Mouse (Mus musculus): ENCODE measurements around the gene Mbnl2.

Mbnl2 gene

DNA sequence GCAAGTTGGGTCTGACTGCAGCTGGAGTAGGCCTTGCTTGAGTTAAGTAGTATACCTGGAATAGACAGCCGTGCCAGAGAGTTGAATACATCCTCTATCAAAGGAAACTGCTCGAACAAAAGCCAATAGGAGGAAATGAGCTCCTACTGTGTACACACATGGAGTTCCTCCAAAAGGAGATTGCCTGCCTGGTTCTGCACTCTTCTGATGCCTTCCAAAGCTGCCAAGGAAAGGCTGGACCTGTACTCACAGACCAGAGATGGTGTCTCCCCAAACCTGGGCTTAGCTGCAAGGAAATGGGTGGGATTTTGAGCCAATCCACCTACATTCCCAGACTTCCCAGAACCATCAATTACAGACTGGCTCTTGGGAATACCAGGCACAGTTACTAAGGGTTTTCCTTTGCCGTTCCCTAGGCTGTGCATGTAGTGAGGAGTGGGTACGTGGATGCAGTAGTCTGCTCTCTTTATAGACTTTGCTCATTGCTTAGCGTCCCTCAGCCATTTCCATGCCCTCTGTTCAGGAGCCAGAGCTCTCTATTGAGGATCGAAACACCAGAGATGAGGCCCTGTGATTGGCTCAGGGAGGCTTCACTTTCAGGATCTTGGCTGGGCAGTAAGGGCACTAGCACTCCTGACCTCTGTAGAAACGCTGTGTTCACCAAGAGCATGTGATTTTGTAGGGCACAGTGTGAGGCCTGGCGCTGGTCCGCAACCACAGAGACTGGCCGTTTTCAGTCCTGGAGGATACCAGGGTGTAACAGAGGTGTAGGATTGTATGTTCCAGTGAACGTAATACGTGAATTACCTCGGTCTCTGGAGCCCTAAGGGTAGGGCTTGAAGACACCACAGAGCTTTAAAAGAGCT, 20.1 kb downstream of the Mbnl2 start:
- intact Hi-C loops (cut with DNase I): no loop called here

DNA sequence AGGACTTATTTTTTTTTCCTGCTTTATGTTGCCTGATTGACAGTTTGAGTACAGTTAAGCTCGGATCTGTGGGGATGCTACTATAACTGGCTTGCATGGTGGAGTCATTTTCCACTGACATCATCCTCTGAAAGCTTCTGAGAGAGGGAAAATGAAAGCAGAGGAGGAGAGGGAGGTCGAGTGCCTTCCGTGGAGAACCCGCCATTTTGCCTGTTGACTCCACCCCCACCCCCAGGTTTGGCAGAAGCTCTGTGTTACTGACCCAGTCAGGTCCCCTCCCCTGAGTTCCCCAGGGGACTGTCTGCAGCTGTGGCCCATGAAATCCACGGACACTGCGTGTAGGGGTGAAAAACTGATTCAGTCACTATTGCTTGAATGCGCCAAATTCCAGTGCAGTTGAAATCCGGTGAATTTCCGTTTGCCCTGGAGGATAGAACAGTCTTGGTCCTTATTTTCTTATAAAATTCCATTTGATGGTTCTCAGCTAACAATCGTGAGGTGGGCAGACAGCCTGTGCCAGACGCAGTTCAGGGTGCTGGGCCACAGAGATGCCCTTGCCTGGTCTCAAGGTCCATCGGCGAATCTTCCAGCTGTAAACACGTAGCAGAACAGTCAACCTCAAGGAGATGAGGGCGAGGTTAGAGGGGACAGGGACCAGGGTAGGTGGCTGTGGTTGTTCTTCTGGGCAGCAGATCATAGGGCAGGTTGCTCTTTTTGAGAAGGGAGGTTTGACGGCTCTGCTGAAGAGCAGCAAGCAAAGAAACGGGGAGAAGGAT, 20.9 kb downstream of the Mbnl2 start:
- intact Hi-C loops (cut with DNase I): no loop called here

DNA sequence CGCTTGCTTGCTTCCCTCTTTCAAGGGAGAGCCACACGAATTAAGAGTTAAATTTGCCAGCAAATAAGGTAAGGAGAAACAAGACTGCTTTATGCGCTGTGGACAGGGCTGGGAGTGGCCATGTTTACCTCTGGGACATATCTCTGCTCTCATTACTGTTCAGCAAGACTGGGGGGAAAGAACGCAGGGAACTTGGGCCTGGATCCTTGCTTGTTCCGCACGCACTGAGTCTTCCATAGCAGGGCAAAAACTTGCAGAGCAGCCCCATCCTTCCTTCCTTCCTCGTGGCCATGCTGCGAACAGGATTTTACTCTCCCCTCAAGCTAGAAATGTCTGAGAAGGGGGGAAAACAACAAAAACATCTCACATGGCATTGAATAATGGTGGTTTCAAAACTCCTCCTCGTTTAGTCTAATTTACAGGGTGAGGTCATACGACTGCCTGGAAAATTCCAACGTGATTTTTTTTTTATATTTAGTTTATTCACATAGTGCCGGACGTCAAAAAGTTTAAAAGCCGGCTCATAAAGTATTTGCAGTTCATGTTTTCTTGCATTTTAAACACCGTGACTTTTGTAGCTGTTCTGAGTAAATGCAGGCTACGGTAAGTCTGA, 21.8 kb downstream of the Mbnl2 start:
- intact Hi-C loops (cut with DNase I): no loop called here

DNA sequence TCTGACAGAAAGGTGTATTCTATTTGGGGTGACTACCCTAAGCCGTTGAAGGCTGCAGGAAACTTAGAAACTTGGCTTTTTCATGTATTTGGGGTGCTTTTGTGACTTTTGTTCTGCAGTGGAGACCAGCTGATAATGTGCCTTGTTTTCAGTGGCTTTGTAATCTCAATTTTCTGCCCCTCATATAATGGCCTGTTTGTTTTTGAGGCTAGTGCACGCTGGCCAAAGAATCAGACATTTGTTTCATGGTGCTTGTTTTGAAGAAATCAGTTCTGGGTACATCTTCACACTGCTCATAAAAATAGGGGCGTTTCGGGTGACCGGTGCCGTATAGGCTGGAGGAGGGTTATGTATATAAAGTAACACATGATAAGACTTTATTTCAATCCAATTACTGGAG, 22.4 kb downstream of the Mbnl2 start:
- intact Hi-C loops (cut with DNase I): no loop called here

DNA sequence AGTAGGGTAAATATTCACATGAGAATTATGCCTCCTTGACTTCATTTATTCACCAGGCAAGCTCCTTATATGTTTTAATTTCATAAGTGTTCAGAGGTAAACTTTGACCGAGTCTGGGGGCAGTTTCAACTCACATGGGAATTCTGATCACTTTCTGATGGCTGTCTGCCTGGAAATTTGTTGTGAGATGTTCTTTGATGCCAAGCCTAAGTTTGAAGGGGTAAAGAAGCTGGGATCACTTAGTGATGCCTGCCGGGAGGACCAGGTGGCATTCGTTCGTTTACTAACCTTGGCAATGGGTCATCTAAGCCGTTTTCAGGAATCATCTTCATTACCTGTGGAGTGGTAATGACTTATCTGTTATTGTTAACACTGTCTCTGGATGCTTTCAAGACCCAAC, 23.0 kb downstream of the Mbnl2 start:
- intact Hi-C loops (cut with DNase I): no loop called here

DNA sequence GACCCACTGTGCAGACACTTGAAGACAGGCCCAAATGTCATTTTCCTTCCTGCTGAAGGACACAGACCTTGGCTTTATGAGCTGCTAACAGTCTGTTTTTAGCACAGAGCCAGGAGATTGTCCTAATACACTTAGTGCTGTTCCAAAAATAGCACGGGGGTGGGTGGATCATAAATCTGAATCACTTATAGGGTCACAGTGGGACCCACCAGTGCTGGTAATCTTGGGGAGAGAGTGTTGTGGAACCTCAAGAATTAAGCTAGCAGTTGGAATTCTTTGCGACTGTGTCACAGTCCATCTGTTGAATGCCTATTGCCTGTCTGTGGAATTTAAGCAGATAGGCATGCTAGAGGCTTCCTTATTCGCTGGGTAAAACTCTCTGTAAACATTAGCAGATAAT, 24.2 kb downstream of the Mbnl2 start:
- intact Hi-C loops (cut with DNase I): no loop called here

DNA sequence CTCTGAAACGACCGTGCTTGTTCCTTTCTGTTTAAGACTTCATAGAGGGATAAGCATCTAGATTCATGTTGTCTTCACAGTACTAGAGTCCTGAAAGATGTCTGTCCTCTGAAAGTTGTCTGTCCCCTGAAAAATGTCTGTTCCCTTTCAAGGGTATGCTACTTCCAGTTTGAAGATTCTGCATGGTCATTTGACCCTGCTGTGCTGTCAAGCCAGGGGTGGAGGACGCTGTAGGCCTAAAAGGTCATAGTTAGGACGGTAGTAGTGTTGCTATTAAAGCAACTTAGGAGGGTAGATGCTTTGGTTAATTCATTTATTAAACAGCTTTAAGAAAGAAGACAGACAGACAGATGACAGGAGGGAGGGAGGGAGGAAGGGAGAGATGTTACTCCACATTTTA, 24.7 kb downstream of the Mbnl2 start:
- intact Hi-C loops (cut with DNase I): no loop called here

DNA sequence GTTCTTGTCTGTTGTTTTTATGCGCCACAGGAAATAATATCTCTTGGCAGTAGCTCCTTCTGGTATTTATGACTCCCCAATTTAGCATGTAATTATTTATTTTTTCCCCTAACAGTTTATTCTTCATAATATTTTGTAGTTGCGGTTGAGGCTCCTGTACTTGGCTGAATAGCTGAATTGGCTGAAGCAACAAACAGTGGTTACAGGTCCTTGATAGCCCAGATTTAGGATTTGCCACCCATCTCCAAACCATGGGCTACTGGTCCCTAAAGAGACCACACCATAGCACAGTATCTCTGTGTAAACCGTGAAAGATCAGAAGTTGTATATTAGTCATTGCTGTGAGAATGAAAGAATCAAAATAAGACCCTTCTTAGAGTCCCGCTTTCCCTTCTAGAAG, 25.3 kb downstream of the Mbnl2 start:
- intact Hi-C loops (cut with DNase I): no loop called here

DNA sequence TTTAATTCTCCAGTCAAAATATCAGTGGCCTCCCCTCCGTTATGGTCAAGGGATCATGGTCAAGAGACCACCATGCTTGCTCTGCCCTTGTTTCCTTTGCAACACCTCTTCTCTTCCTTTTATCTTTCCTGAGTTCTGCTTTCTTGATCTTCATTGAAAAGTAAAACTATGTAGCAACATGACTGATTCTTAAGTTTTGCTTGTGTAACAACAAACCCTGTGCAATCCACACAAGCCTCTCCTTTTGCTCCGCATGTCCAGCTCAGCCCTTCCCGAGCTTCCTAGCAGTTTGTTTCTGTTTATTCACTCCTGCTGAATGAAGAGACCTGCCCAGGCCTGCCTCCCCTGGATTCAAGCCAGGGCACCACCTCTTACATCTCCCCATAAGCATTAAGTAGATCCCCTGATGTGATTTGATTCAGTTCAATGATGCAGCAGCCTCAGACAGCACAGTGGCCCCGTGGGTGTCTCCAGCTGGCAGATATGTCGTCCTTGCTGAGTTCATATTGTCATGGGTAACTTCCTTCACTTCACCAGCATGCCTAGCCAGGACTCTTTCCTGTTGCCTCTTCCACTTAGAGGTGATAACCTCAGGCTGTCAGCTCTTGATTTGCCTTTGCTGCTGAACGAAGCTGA, 27.6 kb downstream of the Mbnl2 start:
- intact Hi-C loops (cut with DNase I): no loop called here

DNA sequence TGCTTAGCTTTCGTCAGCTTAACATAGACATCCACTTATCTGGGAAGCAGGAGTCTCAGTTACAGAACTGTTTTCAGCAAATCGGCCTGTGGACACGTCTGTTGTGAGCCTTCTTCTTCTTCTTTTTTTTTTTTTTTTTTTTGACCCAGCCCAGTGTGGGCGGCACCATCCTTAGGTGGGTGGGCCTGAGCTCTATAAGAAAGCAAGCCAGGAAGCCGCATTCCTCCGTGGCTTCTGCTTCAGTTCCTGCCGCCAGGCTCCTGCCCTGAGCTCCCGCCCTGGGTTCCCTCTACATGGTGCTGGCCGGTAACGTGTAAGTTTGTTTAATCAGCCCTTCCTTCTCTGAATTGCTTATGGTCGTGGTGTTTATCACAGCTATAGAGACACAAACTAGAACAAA, 30.8 kb downstream of the Mbnl2 start:
- intact Hi-C loops (cut with DNase I): loop anchor here (5.0 kb wide), 1 partner anchor 34 kb away; no protein-coding TSS in a partner anchor

DNA sequence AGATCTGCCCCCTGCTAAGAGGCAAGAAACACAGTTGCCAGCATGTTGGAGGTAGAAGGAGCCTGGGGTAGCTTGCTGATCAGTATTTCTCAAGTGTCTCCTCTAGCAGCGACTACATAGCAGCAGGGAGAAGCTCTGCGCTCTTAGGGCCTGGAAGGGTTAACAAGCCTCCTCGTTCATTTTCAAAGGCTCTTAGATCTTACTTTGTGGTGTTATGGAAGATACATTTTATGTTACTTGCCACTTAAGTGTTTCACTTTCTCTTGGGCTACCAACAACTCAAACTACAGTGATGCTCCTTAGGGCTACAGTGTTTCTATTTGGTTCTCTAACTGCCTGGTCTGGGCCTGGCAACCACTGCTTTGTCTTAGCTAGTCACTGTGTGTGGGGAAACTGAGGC, 31.9 kb downstream of the Mbnl2 start:
- intact Hi-C loops (cut with DNase I): loop anchor here (5.0 kb wide), 1 partner anchor 35 kb away; no protein-coding TSS in a partner anchor

DNA sequence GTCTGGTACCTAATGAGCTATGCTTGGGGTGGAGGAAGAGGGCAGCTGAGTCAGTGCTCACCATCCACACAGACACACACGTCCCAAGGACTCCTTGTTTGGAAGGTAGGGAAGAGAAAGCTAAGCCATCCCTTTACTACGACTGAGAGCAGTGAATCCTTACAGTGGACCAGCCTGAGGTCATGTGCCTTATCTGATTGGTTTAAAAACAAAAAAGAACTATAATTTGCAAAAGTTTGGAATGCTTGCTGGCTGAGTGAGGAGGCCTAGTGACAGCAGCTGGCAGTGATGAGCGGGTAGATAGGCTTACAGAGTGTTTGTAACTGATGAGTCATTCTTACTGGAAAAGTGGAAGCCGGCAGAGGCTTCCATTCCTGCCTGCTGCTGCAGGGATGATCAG, 32.5 kb downstream of the Mbnl2 start:
- intact Hi-C loops (cut with DNase I): loop anchor here (5.0 kb wide), 1 partner anchor 36 kb away; no protein-coding TSS in a partner anchor

DNA sequence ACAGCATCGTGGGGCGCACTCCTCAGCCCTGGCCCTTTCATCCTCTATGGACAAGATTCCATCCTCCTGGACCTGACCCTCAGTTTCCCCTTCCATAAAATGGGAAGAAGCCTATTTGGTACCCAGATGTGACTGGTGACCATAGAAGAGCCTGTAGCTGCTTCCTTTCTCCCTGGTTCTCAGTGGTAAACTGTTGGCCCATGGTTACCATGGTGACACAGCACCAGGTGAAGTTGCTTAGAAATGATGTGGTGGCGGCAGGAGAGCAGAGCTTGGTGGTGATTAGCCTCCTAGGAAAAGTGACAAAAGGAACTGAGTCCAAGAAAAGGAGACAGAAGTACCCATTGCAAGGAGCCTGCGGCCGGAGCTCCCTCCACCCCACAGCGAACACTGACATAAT, 34.2 kb downstream of the Mbnl2 start:
- intact Hi-C loops (cut with DNase I): loop anchor here (5.0 kb wide), 1 partner anchor 37 kb away; no protein-coding TSS in a partner anchor

DNA sequence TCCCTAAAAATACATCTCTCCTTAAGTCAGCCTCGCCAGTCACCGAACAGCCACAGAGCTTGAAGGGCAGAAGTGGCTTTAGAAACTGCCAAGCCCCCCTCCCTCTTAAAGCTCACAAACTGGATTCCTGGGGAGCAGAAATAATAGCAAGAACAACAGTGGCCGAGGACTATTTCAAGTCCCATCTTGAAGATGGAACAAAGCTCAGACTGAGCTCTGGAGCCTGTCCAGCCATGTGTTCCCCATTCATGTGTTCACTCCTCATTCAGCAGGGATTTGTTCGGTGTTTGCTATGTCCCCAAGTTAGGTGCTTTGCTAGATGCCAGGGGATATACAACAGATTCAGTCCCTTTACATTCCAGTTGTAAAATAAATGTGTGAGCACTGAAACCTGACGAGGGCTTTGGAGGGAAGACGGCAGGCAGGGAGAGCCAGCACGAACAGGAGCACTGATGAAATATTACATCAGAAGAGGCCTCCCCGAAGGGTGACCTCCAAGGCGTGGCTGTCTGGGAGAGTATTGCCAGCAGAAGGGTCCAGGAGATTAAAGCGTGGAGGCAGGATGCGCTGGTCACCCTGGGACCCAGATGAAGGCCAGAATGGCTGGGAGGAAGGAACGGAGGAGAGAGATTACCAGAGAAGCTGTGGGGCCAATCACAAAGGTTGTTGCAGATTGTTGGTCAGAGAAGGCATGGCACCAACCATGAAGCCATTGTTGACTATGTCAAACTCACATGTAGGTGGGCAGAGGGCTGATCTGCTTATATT, 36.0 kb downstream of the Mbnl2 start:
- intact Hi-C loops (cut with DNase I): no loop called here

DNA sequence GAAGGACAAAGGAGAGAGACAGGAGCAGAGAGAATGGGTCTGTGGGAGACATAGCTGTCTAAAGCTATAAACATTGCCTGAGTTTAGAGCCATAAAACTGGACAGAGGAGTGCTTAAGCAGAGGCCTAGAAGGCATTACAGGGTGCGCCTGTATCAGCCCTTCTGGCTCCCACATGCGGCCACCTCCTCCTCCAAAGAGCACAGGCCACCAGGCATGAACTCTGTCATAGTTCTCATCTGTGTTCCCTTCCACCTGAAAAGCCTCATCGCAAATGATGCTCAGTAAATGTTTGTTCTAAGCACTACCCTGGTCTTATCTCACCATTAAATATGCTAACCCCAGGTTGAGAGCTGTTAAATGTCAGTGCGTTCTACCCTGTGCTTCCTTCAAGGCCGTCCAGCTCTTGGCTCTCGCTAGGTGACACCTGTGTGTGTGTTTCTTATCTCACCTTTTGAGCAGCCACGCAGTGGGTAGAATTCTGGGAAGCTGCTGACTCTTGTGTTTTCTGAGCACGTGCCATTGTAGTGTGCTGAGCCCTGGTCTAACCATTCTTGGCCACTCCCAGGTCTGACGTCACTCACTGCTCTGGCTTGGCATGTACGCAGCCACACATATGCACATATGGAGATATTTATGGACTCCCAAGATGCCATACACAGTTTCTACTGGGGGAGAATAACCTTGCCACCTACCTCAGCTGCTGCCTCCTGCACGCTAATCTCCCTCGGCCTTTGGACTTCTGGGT, 37.4 kb downstream of the Mbnl2 start:
- intact Hi-C loops (cut with DNase I): no loop called here

DNA sequence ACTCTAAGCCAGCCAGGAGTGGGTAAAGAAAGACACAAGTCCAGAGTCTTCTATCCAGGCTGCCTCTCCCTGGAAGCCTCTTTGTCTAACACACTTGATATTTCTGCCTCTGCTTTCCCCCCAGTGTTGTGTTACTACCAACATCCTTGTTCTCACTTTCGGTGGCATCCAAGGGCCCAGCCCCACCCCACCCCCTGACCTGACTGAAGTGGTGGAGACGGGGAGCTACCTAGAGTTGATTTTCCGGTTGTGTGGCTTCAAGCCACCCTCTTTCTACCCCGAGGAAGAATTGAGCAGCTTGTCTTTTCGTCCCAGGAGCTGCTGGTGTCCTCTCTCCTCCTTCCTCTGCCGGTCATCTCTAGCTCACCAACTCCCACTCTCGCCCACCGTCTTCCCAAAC, 38.0 kb downstream of the Mbnl2 start:
- intact Hi-C loops (cut with DNase I): no loop called here

DNA sequence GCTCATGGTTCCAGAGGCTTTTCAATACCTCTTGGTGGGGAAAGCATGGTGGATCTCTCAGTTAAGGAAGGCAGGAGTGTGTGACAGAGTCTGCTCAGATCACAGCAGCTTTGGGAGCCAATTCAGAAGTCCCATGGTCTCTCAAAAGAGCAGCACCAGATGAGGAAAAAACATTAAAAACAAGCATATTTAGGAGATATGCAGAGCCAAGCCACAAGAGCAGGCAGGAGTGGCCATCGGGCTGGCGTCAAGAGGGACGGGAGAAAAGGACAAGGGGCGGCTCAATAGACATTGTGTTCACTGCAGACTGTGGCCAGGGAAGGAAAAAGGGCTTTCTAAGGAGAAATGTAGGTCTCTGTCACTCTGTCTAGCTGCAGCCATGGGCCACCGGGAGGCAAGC, 40.3 kb downstream of the Mbnl2 start:
- intact Hi-C loops (cut with DNase I): no loop called here

DNA sequence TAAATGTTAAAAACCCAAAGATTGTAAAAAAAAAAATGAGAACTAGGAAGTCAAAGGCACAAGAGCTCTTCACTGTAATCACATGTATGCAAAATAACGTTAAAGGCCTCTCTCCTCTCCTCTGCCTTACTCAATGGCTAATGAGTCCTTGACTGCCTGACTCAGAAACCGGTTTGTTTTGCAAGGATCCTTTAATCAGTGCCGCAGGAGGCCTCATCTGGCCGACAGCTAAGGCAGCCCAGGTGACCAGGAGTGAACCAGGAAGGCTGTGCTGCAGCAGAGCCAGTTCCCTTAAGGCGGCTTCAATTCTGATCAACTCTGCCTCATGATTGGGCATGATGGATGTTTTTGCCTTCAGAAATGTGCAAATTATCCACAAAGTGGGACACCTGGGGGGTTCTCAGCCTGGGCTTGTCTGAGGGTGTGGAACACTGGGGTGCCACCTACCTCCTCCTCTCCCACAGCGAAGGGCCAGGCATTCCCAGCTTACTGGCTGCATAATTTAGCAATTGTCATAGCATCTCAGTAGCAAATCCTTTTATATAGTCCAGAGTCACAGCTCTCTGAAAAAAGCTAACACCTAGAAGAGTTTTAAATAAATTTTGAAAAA, 43.0 kb downstream of the Mbnl2 start:
- intact Hi-C loops (cut with DNase I): no loop called here

DNA sequence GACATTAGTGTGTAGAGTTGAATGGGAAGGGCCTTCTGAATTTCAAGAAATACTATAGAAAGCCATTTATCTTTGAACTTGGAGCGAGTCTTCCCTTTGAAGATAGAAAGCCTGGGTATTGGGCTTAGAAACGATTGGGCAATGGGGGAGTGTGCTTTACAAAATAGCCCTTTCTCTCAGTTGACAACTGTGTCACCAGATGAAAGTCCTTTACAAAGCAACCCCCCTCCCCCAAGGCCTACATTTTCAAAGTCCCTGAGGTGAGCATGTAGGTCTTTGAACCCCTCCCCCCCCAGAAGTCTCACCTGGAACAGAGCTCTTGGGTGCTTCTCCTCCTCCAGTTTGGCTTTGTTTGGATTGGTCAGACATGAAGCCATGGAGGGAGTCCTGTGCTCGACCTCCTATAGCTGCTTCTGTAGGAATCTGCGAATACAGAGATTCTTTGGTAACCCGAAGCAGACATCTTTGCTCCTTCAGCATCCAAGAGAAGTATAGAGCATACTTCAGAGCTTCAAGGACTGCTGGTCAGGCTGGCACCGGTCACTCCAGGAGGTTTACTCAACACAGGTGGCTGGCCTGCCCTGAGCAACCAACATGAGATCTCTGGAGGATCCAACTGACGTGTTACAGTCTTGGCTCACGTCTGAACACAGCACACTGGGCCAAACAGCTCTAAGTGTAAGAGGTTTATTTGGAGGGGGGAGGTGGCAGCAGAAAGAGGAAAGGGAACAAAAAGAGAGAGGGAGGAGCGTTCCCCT, 43.7 kb downstream of the Mbnl2 start:
- intact Hi-C loops (cut with DNase I): no loop called here

Data from adrenal gland (tissue).